Comparison of ENCODE assay signal across 18 mouse cellular contexts in the genomic region with DNA sequence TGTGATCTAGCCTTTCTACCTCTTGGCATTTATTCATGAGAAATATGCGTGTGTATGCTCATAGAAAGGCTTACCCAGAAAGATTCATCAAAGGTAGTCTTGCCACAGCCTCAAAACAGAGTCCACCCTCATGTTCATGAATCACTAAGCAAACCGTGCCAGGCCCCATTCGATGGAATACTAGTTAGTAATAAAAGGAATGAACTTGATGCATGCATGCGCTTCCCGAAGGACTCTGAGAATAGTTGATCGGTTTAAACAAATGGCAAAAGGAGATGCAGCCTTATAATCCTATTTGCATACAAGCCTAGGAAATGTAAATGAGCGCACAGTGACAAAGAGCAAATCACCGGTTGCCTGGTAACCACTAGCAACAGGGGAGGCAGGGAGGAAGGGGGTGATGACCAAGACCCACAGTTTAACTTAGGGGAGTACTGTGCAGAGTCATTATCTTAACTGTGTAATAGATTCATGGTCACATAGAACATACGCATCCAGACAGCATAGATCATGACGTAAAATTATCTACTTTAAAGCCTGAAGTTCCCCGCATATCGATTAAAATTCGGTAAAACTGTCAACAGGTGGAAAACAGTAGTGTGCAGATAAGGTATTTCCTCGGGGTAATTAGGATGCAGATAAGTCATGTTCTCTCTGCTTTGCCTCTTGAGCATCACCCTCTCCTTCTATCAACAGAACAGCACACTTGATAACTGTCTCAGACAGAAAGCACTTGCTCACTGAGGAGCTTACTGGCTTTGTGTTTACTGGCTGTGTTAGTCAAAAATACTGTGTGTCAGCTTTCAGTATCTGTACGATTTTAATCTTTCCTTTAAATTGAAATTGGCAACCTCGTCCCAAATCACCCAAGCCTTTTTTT. TPM values are rescaled to one million over a fixed set of nuclear protein-coding genes. Genes with fewer than 3 reads are reported as not detected.
DNase-seq lines count a peak whose midpoint lies in the region; ATAC-seq and TF ChIP-seq lines count a peak whose summit lies in the region.
"Had no signal": no experiment of that assay in that cellular context is flagged by ENCODE, and none has a peak within 500 bp of the region (broad histone marks: within the 10 kb centered on the region; RNA-seq: fewer than 3 reads in every experiment).

No protein-coding gene starts in this region.

- peak overlapping the region; percentile 6; the same call in 1 of the 2 replicates for H3K4me3 ChIP-seq in forebrain, embryonic 10.5 days
- no peak overlapping the region for H3K4me3 ChIP-seq in forebrain, embryonic 16.5 days (replicated peaks; ENCODE audit: low read length)
- no peak overlapping the region for H3K4me3 ChIP-seq in hindbrain, postnatal 0 days (ENCODE audit: low read length)
- no peak overlapping the region for H3K4me3 ChIP-seq in midbrain, postnatal 0 days (ENCODE audit: low read depth, low read length)
- H3K4me3 ChIP-seq in kidney, embryonic 15.5 days (replicated peaks): no peak overlapping the region
- H3K4me3 ChIP-seq: embryonic facial prominence, embryonic 10.5 days; gastrocnemius, adult 2 months; myocyte; stomach, embryonic 15.5 days had no signal

- 43% methylated on average over 16 of the region's 16 CpGs for WGBS in forebrain, embryonic 10.5 days
- 23% methylated on average over 16 of the region's 16 CpGs for WGBS in forebrain, embryonic 16.5 days
- WGBS in hindbrain, postnatal 0 days: 29% methylated on average over 16 of the region's 16 CpGs
- 21% methylated on average over 16 of the region's 16 CpGs for WGBS in midbrain, postnatal 0 days
- 60% methylated on average over 16 of the region's 16 CpGs for WGBS in kidney, embryonic 15.5 days

- no peaks in the 10 kb centered on the region for H3K9me3 ChIP-seq in forebrain, embryonic 10.5 days
- no peaks in the 10 kb centered on the region for H3K9me3 ChIP-seq in forebrain, embryonic 16.5 days (ENCODE audit: control insufficient read depth, low read length)
- no peaks in the 10 kb centered on the region for H3K9me3 ChIP-seq in hindbrain, postnatal 0 days (ENCODE audit: low read length)
- no peaks in the 10 kb centered on the region for H3K9me3 ChIP-seq in midbrain, postnatal 0 days (ENCODE audit: low read length)
- no peaks in the 10 kb centered on the region for H3K9me3 ChIP-seq in kidney, embryonic 15.5 days (replicated peaks)
- H3K9me3 ChIP-seq: embryonic facial prominence, embryonic 10.5 days; stomach, embryonic 15.5 days had no signal

- TF ChIP-seq CTCF in hindbrain, postnatal 0 days (IDR thresholded peaks at IDR 0.05; ENCODE audit: low read depth): no peak
- TF ChIP-seq CTCF in midbrain, postnatal 0 days (IDR thresholded peaks at IDR 0.05): no peak

- H3K4me1 ChIP-seq in forebrain, embryonic 10.5 days: peaks cover 43% of the 10 kb centered on the region
- H3K4me1 ChIP-seq in forebrain, embryonic 16.5 days (replicated peaks; ENCODE audit: control insufficient read depth, insufficient read depth, low read length): peaks cover 14% of the 10 kb centered on the region; the same call in 1 of the 2 replicates
- H3K4me1 ChIP-seq in hindbrain, postnatal 0 days (ENCODE audit: insufficient read depth, low read length): peaks cover 7% of the 10 kb centered on the region; the same call in 1 of the 2 replicates
- H3K4me1 ChIP-seq in midbrain, postnatal 0 days (ENCODE audit: insufficient read depth, low read length): no peaks in the 10 kb centered on the region; the same call in 1 of the 2 replicates
- H3K4me1 ChIP-seq in kidney, embryonic 15.5 days: peaks cover 3% of the 10 kb centered on the region; the same call in 1 of the 2 replicates
- H3K4me1 ChIP-seq: stomach, embryonic 15.5 days had no signal

- peak overlapping the region; percentile 53; the same call in 1 of the 2 replicates for H3K27ac ChIP-seq in forebrain, embryonic 10.5 days
- no peak overlapping the region for H3K27ac ChIP-seq in forebrain, embryonic 16.5 days (ENCODE audit: low read length)
- H3K27ac ChIP-seq in hindbrain, postnatal 0 days: no peak overlapping the region
- no peak overlapping the region for H3K27ac ChIP-seq in midbrain, postnatal 0 days (ENCODE audit: low read depth, low read length)
- no peak overlapping the region for H3K27ac ChIP-seq in kidney, embryonic 15.5 days
- H3K27ac ChIP-seq: embryonic facial prominence, embryonic 10.5 days; gastrocnemius, adult 2 months; macrophage; stomach, embryonic 15.5 days had no signal

- H3K36me3 ChIP-seq in forebrain, embryonic 10.5 days (replicated peaks): no peaks in the 10 kb centered on the region
- no peaks in the 10 kb centered on the region for H3K36me3 ChIP-seq in forebrain, embryonic 16.5 days (ENCODE audit: control insufficient read depth, insufficient read depth)
- no peaks in the 10 kb centered on the region for H3K36me3 ChIP-seq in hindbrain, postnatal 0 days (ENCODE audit: insufficient read depth, low read length)
- no peaks in the 10 kb centered on the region for H3K36me3 ChIP-seq in midbrain, postnatal 0 days (ENCODE audit: insufficient read depth, low read length)
- no peaks in the 10 kb centered on the region for H3K36me3 ChIP-seq in kidney, embryonic 15.5 days
- H3K36me3 ChIP-seq: embryonic facial prominence, embryonic 10.5 days; G1E; stomach, embryonic 15.5 days had no signal

- 0 out of 2 replicates have a peak, but pooled peaks have one; percentile 49 for ATAC-seq in forebrain, embryonic 16.5 days
- ATAC-seq in hindbrain, postnatal 0 days: peak; percentile 74; the same call in 1 of the 2 replicates
- ATAC-seq in midbrain, postnatal 0 days (ENCODE audit: low FRiP score): no peak
- no peak for ATAC-seq in kidney, embryonic 15.5 days (replicated peaks; ENCODE audit: low FRiP score)

- no peak overlapping the region for H3K9ac ChIP-seq in forebrain, embryonic 16.5 days (replicated peaks; ENCODE audit: low read depth, low read length)
- H3K9ac ChIP-seq in hindbrain, postnatal 0 days (replicated peaks; ENCODE audit: low read length): no peak overlapping the region
- H3K9ac ChIP-seq in midbrain, postnatal 0 days (replicated peaks; ENCODE audit: low read length, poor library complexity, severe bottlenecking): no peak overlapping the region
- H3K9ac ChIP-seq in kidney, embryonic 15.5 days: no peak overlapping the region
- H3K9ac ChIP-seq: stomach, embryonic 15.5 days had no signal

- peak overlapping the region; percentile 2; the same call in 1 of the 2 replicates for H3K4me2 ChIP-seq in forebrain, embryonic 16.5 days (ENCODE audit: low read length)
- H3K4me2 ChIP-seq in hindbrain, postnatal 0 days (ENCODE audit: low read depth, low read length): 0 out of 2 replicates have a peak overlapping the region, but pooled peaks have one; percentile 10
- no peak overlapping the region for H3K4me2 ChIP-seq in midbrain, postnatal 0 days (ENCODE audit: low read depth, low read length, poor library complexity, severe bottlenecking)
- H3K4me2 ChIP-seq in kidney, embryonic 15.5 days: no peak overlapping the region
- H3K4me2 ChIP-seq: stomach, embryonic 15.5 days had no signal

- DNase-seq in forebrain, embryonic 10.5 days (ENCODE audit: extremely low spot score, low spot score): peak; percentile 52
- DNase-seq in hindbrain, postnatal 0 days (ENCODE audit: low spot score): peak; percentile 34
- DNase-seq in midbrain, postnatal 0 days (ENCODE audit: low spot score): peak; percentile 51
- no peak for DNase-seq in cerebellum, adult 11 months
- no peak for DNase-seq in kidney, postnatal 14 days
- no peak for DNase-seq in right cerebral cortex, postnatal 10 days (ENCODE audit: low spot score in 2 of 2)
- DNase-seq: adrenal gland, adult 8-10 months; cerebellum, adult 2 months; gastrocnemius, adult 2 months; heart, adult 18-20 months; thymus, postnatal 14 days had no signal

- no peaks in the 10 kb centered on the region for H3K27me3 ChIP-seq in forebrain, embryonic 10.5 days (ENCODE audit: poor library complexity, severe bottlenecking)
- no peaks in the 10 kb centered on the region for H3K27me3 ChIP-seq in forebrain, embryonic 16.5 days (replicated peaks; ENCODE audit: control insufficient read depth, insufficient read depth, low read length)
- no peaks in the 10 kb centered on the region for H3K27me3 ChIP-seq in hindbrain, postnatal 0 days (ENCODE audit: insufficient read depth, low read length)
- H3K27me3 ChIP-seq in midbrain, postnatal 0 days (ENCODE audit: insufficient read depth, low read length): no peaks in the 10 kb centered on the region
- no peaks in the 10 kb centered on the region for H3K27me3 ChIP-seq in kidney, embryonic 15.5 days
- H3K27me3 ChIP-seq: stomach, embryonic 15.5 days had no signal

RNA-seq across cellular contexts. Expression of gene Phyhipl, which starts 3.8 kb away (rescaled TPM):
- polyA plus RNA-seq in forebrain, embryonic 10.5 days (2016; fragmentation: Nextera tagmentation; extraction: Ambion mirVana): 17.8 and 19.4 TPM in 2 replicates
- 137 and 168 TPM in 2 replicates for polyA plus RNA-seq in forebrain, embryonic 16.5 days (2015; fragmentation: Nextera tagmentation; extraction: Ambion mirVana)
- total RNA-seq in hindbrain, postnatal 0 days (2014; rRNA removed): 38.3 and 55.5 TPM in 2 replicates
- polyA plus RNA-seq in hindbrain, postnatal 0 days (2015; fragmentation: Nextera tagmentation; extraction: Ambion mirVana): 281 and 287 TPM in 2 replicates
- total RNA-seq in midbrain, postnatal 0 days (2014; rRNA removed): 38.5 and 55.4 TPM in 2 replicates
- 307 and 323 TPM in 2 replicates for polyA plus RNA-seq in midbrain, postnatal 0 days (2015; fragmentation: Nextera tagmentation; extraction: Ambion mirVana)
- polyA plus RNA-seq in kidney, embryonic 15.5 days (2015; fragmentation: Nextera tagmentation; extraction: Ambion mirVana): 19.0 and 20.5 TPM in 2 replicates
- total RNA-seq: gastrocnemius, adult 2 months; heart, adult 18-20 months had no signal
- polyA plus RNA-seq: G1E, macrophage had no signal

Comparison
In these comparisons a context has a peak if more than half of its experiments do, and no peak if none do; other contexts are left out.
1. DNase-seq: peak in forebrain, embryonic 10.5 days (single experiment), hindbrain, postnatal 0 days (single experiment) and midbrain, postnatal 0 days (single experiment); none in cerebellum, adult 11 months (single experiment), kidney, postnatal 14 days (single experiment) and right cerebral cortex, postnatal 10 days (0 of 2).
2. ATAC-seq: peak in forebrain, embryonic 16.5 days (single experiment) and hindbrain, postnatal 0 days (single experiment); none in midbrain, postnatal 0 days (single experiment) and kidney, embryonic 15.5 days (single experiment).
3. H3K4me2 ChIP-seq: peak in forebrain, embryonic 16.5 days (single experiment) and hindbrain, postnatal 0 days (single experiment); none in midbrain, postnatal 0 days (single experiment) and kidney, embryonic 15.5 days (single experiment).